Mouse (Mus musculus) bone marrow, adult 2 months (tissue): ENCODE measurements around the gene Samd13.

Experiments used
- CTCF ChIP-seq: fragments of 200-500 bp; IDR thresholded peaks from 2 replicates; pipeline ENCODE4 v1.5.1; 2011; ENCODE audit warnings: low read length, control low read depth; ENCODE audit not compliant: control insufficient read depth, insufficient read depth
- POLR2A ChIP-seq: fragments of 200-500 bp; IDR thresholded peaks from 2 replicates; pipeline ENCODE4 v1.6.1; 2011; ENCODE audit warnings: low read depth, mild to moderate bottlenecking, control low read depth, low read length, borderline replicate concordance; ENCODE audit not compliant: control insufficient read depth

DNA sequence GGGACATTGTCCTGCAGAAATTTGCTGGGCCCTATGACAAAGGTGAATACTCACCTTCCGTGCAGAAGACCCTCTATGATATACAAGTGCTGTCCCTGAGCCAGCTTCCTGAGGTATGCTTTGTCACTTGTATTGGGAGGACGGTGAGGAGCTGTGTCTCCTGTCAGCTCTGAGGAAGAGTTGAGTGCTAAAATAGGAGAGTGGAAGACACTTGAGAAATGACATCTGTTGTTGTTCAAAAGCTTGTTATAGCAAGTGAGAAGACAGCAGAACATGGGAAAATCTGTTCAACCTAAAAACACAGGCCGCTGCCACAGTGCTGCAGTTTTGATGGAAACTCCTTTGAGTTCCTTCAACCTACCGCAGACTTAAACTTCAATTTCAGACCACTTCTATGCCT lies 59.6 kb downstream of the Samd13 start:
- no peak for TF ChIP-seq POLR2A
- no peak for TF ChIP-seq CTCF
